Mouse (Mus musculus) midbrain, postnatal 0 days (tissue): ENCODE measurements around the gene Dlgap4. TPM values are rescaled to one million over a fixed set of nuclear protein-coding genes. Genes with fewer than 3 reads are reported as not detected.
A peak's percentile ranks its signal among the peaks of the same experiment; 100 is the strongest.

Experiments used
- ATAC-seq: fragments of 200-750 bp; cut with Nextera tagmentation; 2 replicates; pipeline ENCODE4 v1.8.0; 2017; ENCODE audit warnings: moderate number of reproducible peaks, mild to moderate bottlenecking, moderate TSS enrichment, moderate library complexity; ENCODE audit not compliant: low FRiP score
- DNase-seq: peaks from one replicate; pipeline ENCODE4 v3.0.0-alpha.2; 2015; ENCODE audit warnings: low spot score
- H3K27ac ChIP-seq: fragments of 300-500 bp; sonication (generic); 2 replicates; pipeline ENCODE4 v1.5.1; 2014; ENCODE audit warnings: low read depth, mild to moderate bottlenecking, low read length, mixed read lengths
- H3K27me3 ChIP-seq: fragments of 300-500 bp; sonication (generic); 2 replicates; pipeline ENCODE4 v1.6.1; 2014; ENCODE audit warnings: low read length, control low read depth, mixed read lengths; ENCODE audit not compliant: insufficient read depth
- H3K36me3 ChIP-seq: fragments of 300-500 bp; sonication (generic); 2 replicates; pipeline ENCODE4 v1.6.1; 2014; ENCODE audit warnings: low read length, control low read depth, mixed read lengths; ENCODE audit not compliant: insufficient read depth
- H3K4me1 ChIP-seq: fragments of 300-500 bp; sonication (generic); 2 replicates; pipeline ENCODE4 v1.6.1; 2014; ENCODE audit warnings: mild to moderate bottlenecking, control low read depth, antibody characterized with exemption, low read length, mixed read lengths; ENCODE audit not compliant: insufficient read depth
- H3K4me2 ChIP-seq: fragments of 300-500 bp; sonication (generic); 2 replicates; pipeline ENCODE4 v1.6.1; 2014; ENCODE audit warnings: low read depth, mild to moderate bottlenecking, low read length, mixed read lengths; ENCODE audit not compliant: poor library complexity, severe bottlenecking
- H3K4me3 ChIP-seq: fragments of 300-500 bp; sonication (generic); 2 replicates; pipeline ENCODE4 v1.5.1; 2014; ENCODE audit warnings: low read depth, mild to moderate bottlenecking, low read length, moderate library complexity
- H3K9ac ChIP-seq: fragments of 300-500 bp; sonication (generic); replicated peaks from 2 replicates; pipeline ENCODE4 v1.6.1; 2014; ENCODE audit warnings: mild to moderate bottlenecking, low read length, moderate library complexity, mixed read lengths; ENCODE audit not compliant: poor library complexity, severe bottlenecking
- H3K9me3 ChIP-seq: fragments of 300-500 bp; sonication (generic); 2 replicates; pipeline ENCODE4 v1.6.1; 2016; ENCODE audit warnings: low read length, control low read depth
- CTCF ChIP-seq: IDR thresholded peaks from 2 replicates; pipeline ENCODE4 v1.5.1; 2016; ENCODE audit warnings: antibody characterized with exemption, mild to moderate bottlenecking
- WGBS: fragments of 180-500 bp; shearing (Covaris S2); extraction: QIAGEN DNeasy Blood & Tissue Kit; methylation state at CpG from one replicate; pipeline ENCODE4 v1.1.7; 2014; 5-methylcytosine and 5-hydroxymethylcytosine counted together
- polyA plus RNA-seq: library from polyadenylated mRNA; unstranded; fragments of >200 nt; fragmentation: Nextera tagmentation; extraction: Ambion mirVana; gene quantifications from 2 replicates; pipeline ENCODE4 v1.2.1, GENCODE M21; 2015
- total RNA-seq: library from RNA; depleted of rRNA; stranded (reverse); fragments of >200 nt; gene quantifications from 2 replicates; pipeline ENCODE4 v1.2.3, GENCODE M21; 2014

The Dlgap4 gene
- total and polyA plus RNA-seq, 2 experiments from 2014 or later: 240 to 246 TPM

DNA sequence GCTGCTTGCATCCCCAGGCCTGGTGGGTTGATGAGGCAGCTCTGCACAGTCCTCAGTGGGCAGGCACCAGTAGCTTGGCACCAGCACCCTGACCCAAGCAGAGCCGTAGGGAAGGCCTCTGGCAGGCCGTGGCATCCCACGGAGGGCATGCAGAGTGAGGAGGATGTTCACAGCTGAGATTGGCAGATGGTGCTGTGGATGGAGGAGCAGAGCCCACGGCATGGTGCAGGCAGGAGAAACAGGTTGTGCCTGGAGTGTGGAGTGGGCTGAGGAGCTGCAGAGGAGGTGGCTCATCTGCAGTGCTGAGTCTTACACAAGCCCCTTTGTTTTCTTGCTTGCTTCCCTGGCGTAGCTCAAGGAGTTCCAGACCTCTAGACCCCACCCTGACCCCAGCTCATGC is 40.6 kb downstream of the Dlgap4 start:
- ATAC-seq (no peak), DNase-seq (no peak)
- WGBS: 76% methylated on average over 5 of the region's 5 CpGs
- no peaks in the 10 kb centered on the region for H3K27me3 ChIP-seq
- no peak for TF ChIP-seq CTCF
- no peaks in the 10 kb centered on the region for H3K9me3 ChIP-seq
- H3K36me3 ChIP-seq: no peaks in the 10 kb centered on the region
- no peak overlapping the region for H3K27ac ChIP-seq
- no peak overlapping the region for H3K9ac ChIP-seq
- H3K4me2 ChIP-seq: no peak overlapping the region
- H3K4me1 ChIP-seq: peaks cover 2% of the 10 kb centered on the region; the same call in 1 of the 2 replicates
- H3K4me3 ChIP-seq: no peak overlapping the region

DNA sequence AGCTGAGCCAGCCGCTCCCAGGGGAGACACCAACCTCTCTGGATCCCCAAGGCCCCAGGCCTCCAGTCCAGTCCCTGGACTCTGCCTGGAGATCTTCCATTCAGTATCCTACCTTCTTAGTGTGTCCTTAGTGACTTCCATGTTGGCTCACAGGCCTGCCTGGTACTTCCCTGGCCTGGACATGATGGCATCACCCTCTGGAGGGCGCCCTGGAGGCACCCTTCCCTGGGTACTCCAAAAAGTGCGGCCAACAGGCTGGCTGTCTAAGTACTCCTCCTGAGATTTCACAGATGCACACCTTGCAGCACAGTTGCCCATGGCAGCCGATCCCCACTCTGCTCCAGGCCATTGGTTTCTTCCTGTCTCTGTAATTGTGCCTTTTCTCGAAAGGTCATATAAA is 42.1 kb downstream of the Dlgap4 start:
- no peak for DNase-seq
- no peak for ATAC-seq
- peaks cover 2% of the 10 kb centered on the region; the same call in 1 of the 2 replicates for H3K4me1 ChIP-seq
- no peaks in the 10 kb centered on the region for H3K9me3 ChIP-seq
- no peak for TF ChIP-seq CTCF
- WGBS: 71% methylated on average over 5 of the region's 5 CpGs
- H3K4me3 ChIP-seq: no peak overlapping the region
- no peaks in the 10 kb centered on the region for H3K36me3 ChIP-seq
- H3K27ac ChIP-seq: no peak overlapping the region
- H3K4me2 ChIP-seq: no peak overlapping the region
- no peak overlapping the region for H3K9ac ChIP-seq
- no peaks in the 10 kb centered on the region for H3K27me3 ChIP-seq

DNA sequence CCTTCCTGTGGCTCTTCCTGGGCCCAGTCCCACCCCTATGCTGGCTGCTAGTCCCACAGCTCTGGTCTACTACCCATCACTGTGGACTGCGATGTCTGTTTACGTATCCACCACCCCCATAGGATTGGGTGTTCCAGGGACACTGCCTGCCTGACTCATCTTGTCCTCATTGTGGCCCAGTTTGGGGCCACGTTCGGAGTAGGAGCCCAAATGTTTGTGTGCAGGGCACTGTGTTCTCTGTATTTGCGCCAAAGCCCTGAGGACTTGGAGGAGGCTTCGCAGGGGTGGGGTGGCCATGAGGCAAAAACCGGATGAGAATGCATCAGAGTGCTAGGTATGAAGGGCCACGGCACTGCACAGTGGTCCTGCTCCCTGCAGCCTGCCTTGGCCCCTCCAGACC is 44.0 kb downstream of the Dlgap4 start:
- H3K4me3 ChIP-seq: no peak overlapping the region
- TF ChIP-seq CTCF: no peak
- H3K9ac ChIP-seq: no peak overlapping the region
- 0 out of 2 replicates have a peak, but pooled peaks cover 1% of the 10 kb centered on the region for H3K4me1 ChIP-seq
- H3K9me3 ChIP-seq: no peaks in the 10 kb centered on the region
- H3K27ac ChIP-seq: no peak overlapping the region
- ATAC-seq (no peak), DNase-seq (no peak)
- 89% methylated on average over 8 of the region's 8 CpGs for WGBS
- no peak overlapping the region for H3K4me2 ChIP-seq
- H3K27me3 ChIP-seq: no peaks in the 10 kb centered on the region
- no peaks in the 10 kb centered on the region for H3K36me3 ChIP-seq

DNA sequence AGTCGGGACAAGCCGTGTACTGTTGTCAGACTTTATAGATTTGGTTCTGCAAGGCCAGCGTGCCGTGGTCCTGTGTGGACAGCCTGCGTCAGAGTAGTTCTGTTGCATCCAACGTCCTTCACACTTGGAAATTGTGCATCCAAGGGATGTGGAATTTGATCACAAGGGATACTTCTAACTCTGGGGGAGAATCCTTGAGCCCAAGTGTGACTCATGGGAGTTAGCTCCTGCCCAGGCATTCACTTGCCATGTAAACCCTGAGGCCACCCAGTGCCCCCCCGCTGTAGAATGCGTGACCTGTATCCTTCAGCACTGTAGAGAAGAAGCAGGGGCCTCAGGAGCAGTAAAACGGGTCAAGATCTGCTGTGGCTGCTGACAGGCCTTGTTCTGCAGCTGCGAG is 44.7 kb downstream of the Dlgap4 start:
- DNase-seq (no peak), ATAC-seq (no peak)
- H3K4me3 ChIP-seq: no peak overlapping the region
- WGBS: 86% methylated on average over 10 of the region's 10 CpGs
- no peaks in the 10 kb centered on the region for H3K36me3 ChIP-seq
- no peak overlapping the region for H3K27ac ChIP-seq
- H3K9ac ChIP-seq: no peak overlapping the region
- H3K9me3 ChIP-seq: no peaks in the 10 kb centered on the region
- H3K4me2 ChIP-seq: no peak overlapping the region
- no peaks in the 10 kb centered on the region for H3K4me1 ChIP-seq
- no peaks in the 10 kb centered on the region for H3K27me3 ChIP-seq
- no peak for TF ChIP-seq CTCF

DNA sequence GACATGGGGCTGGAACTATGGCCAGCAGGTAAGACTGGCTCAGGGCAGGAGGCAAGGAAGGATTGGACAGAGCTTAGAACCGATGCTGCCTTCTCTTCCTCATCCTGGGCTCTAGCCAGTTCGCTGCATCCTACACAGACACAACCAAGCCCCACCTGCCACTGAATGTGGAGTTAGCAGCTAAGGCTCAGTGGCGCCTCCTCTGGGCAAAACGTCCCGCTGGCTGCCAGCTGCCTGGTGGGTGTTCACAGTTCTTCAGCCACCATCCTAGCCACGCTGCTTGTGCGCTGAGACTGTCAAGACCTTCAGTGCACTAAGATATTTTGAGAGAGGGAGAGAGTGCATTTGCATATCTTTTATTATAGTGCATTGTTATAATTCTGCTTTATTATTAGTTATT is 45.2 kb downstream of the Dlgap4 start:
- DNase-seq (no peak), ATAC-seq (no peak)
- Histone ChIP-seq H3K9ac (no peak overlapping the region), H3K27ac (no peak overlapping the region), H3K9me3 (no peaks in the 10 kb centered on the region), H3K4me3 (no peak overlapping the region), H3K36me3 (no peaks in the 10 kb centered on the region), H3K27me3 (no peaks in the 10 kb centered on the region), H3K4me2 (no peak overlapping the region), H3K4me1 (no peaks in the 10 kb centered on the region)
- TF ChIP-seq CTCF: peak; percentile 41; the same call in 1 of the 2 replicates
- WGBS: 62% methylated on average over 7 of the region's 7 CpGs

DNA sequence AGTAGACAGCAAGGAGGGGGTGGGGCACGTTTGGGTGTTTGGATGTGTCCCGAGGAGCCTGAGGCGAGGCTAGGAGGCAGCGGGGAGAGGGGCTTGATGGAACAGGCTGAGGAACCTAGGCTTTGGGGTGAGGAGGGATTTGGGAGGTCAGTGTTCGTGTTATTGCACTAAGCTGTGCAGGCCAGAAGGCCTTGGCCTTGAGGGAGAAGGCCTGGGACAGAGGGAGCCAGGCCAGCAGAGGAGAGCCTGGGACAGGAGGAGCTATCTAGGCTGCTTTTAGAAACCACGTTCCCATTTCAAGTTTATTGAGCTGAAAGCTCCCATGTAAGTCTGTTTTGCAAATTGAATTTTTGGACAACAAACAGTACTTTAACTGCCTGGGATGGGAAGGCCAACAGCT is 46.5 kb downstream of the Dlgap4 start:
- 74% methylated on average over 6 of the region's 6 CpGs for WGBS
- no peak overlapping the region for H3K4me2 ChIP-seq
- TF ChIP-seq CTCF: no peak

More for the DNA sequence above, 46.5 kb downstream of the Dlgap4 start:
- no peak overlapping the region for H3K27ac ChIP-seq
- no peaks in the 10 kb centered on the region for H3K9me3 ChIP-seq
- no peak overlapping the region for H3K4me3 ChIP-seq
- no peaks in the 10 kb centered on the region for H3K36me3 ChIP-seq
- H3K9ac ChIP-seq: no peak overlapping the region
- DNase-seq (no peak), ATAC-seq (no peak)
- no peaks in the 10 kb centered on the region for H3K4me1 ChIP-seq
- H3K27me3 ChIP-seq: no peaks in the 10 kb centered on the region
